Mouse (Mus musculus): ENCODE results near the gene Map3k10. TPM values are rescaled to one million over a fixed set of nuclear protein-coding genes. Genes with fewer than 3 reads are reported as not detected.
A peak's percentile ranks its signal among the peaks of the same experiment; 100 is the strongest.

The Map3k10 gene
- polyA plus RNA-seq, 1 experiment from 2014 or later, result 6.8 TPM

DNA sequence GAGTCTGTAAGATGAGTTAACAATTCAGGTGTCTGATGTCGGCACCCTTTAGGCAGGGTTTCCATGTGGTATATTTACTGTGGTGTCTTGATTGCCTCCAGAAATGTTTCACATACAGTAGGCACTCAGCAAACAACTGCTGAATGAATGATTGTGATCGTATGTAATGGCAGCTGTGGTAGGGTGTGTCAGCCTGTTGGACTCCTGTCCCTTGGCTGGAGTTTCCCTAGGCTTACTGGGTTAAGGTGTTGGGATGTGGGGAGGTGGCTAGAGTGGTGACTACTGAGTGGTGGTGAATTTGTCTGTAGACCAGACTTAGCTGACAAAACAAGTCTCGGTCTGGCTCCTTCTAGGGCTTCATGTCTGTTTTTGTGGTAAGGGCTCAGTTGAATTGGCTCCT, 64.0 kb downstream of the Map3k10 start:
- H3K9ac ChIP-seq (ENCODE audit: low read length), result no peak overlapping the region
- no peak overlapping the region for H3K4me2 ChIP-seq (ENCODE audit: low read depth, severe bottlenecking)
- no peaks in the 10 kb centered on the region for H3K9me3 ChIP-seq (ENCODE audit: control insufficient read depth, low read length)
- ATAC-seq (ENCODE audit: insufficient number of reproducible peaks, low FRiP score, low TSS enrichment, low read depth), result no peak
- no peaks in the 10 kb centered on the region for H3K27me3 ChIP-seq (ENCODE audit: control insufficient read depth, insufficient read depth, low read length)
- DNase-seq (ENCODE audit: low spot score), result no peak
- peaks cover 8% of the 10 kb centered on the region for H3K36me3 ChIP-seq (ENCODE audit: control insufficient read depth, insufficient read depth, low read length)
- no peak overlapping the region for H3K27ac ChIP-seq (replicated peaks; ENCODE audit: low read depth, low read length)
- H3K4me1 ChIP-seq (ENCODE audit: control insufficient read depth, insufficient read depth, low read length), result peaks cover 12% of the 10 kb centered on the region
- 94% methylated on average over 3 of the region's 3 CpGs for WGBS
- H3K4me3 ChIP-seq (ENCODE audit: low read depth, low read length), result no peak overlapping the region

DNA sequence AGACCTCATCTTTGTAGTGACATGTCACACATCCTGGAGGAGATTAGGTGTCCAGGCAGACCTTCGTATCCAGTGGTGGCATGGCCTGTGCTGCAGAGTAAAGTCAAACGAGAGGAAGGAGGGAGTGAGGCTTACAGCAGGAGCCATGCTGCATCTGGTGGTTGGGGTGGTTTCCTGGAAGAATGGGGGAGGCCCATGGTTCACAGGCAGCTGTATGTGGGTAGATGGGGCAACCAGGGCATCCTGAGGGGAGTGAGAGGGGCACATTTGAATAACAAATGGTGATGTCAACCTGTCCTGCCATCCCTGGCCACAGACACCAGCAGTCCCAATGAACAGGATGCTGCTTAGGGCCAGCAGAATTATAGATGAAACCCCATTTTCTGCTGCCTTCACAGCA, 64.7 kb downstream of the Map3k10 start:
- ATAC-seq (ENCODE audit: insufficient number of reproducible peaks, low FRiP score, low TSS enrichment, low read depth) (no peak), DNase-seq (ENCODE audit: low spot score) (no peak)
- Histone ChIP-seq H3K9ac (ENCODE audit: low read length) (no peak overlapping the region), H3K4me2 (ENCODE audit: low read depth, severe bottlenecking) (no peak overlapping the region), H3K4me1 (ENCODE audit: control insufficient read depth, insufficient read depth, low read length) (peaks cover 12% of the 10 kb centered on the region), H3K9me3 (ENCODE audit: control insufficient read depth, low read length) (no peaks in the 10 kb centered on the region), H3K27me3 (ENCODE audit: control insufficient read depth, insufficient read depth, low read length) (no peaks in the 10 kb centered on the region), H3K36me3 (ENCODE audit: control insufficient read depth, insufficient read depth, low read length) (peaks cover 8% of the 10 kb centered on the region), H3K4me3 (ENCODE audit: low read depth, low read length) (no peak overlapping the region), H3K27ac (replicated peaks; ENCODE audit: low read depth, low read length) (no peak overlapping the region)
- 84% methylated on average over 2 of the region's 2 CpGs for WGBS

DNA sequence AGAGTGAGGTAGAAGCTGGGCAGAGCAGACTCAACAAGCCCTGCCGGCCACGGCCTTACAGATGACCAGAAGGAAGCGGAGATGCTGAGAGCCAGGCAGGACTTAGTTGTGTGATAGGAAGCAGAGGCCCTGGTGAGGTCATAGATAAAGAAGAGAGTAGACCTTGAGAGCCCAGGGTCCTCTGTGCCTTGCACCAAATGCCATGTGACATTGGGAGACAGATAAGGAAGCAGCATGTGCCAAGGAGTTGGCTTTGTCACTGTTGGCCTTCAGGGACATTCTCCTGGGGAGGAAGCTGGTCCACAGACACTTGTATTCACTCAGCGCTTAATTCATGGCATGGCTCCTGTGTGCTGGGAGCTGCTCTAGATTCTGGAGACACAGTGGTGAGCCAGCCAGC, 65.1 kb downstream of the Map3k10 start:
- Histone ChIP-seq H3K36me3 (ENCODE audit: control insufficient read depth, insufficient read depth, low read length) (peaks cover 8% of the 10 kb centered on the region), H3K27ac (replicated peaks; ENCODE audit: low read depth, low read length) (no peak overlapping the region), H3K9ac (ENCODE audit: low read length) (no peak overlapping the region), H3K4me2 (ENCODE audit: low read depth, severe bottlenecking) (no peak overlapping the region), H3K27me3 (ENCODE audit: control insufficient read depth, insufficient read depth, low read length) (no peaks in the 10 kb centered on the region), H3K4me3 (ENCODE audit: low read depth, low read length) (no peak overlapping the region), H3K9me3 (ENCODE audit: control insufficient read depth, low read length) (no peaks in the 10 kb centered on the region), H3K4me1 (ENCODE audit: control insufficient read depth, insufficient read depth, low read length) (peaks cover 12% of the 10 kb centered on the region)
- ATAC-seq (ENCODE audit: insufficient number of reproducible peaks, low FRiP score, low TSS enrichment, low read depth) (no peak), DNase-seq (ENCODE audit: low spot score) (no peak)
- 94% methylated on average over 4 of the region's 4 CpGs for WGBS

DNA sequence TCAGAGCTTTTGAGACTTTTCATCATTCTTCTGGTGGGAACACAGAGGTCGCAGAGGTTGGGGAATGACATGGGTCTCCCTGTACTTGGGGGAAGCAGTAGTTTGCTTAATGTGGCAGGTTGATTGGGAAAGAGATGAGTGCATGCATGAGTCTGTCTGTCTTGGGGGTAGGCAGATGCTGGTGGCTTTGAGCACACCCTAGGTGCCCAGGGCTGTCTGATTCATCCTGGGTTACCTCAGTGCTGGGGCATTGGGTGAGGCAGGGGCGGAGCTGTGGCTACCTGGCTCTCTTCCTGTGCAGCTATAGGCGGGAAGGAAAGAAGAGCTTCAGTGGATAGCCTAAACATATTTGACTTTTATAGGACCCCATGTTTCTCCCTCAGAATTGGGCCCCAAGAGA, 66.3 kb downstream of the Map3k10 start:
- peaks cover 8% of the 10 kb centered on the region for H3K36me3 ChIP-seq (ENCODE audit: control insufficient read depth, insufficient read depth, low read length)
- H3K27me3 ChIP-seq (ENCODE audit: control insufficient read depth, insufficient read depth, low read length), result no peaks in the 10 kb centered on the region
- H3K9ac ChIP-seq (ENCODE audit: low read length), result no peak overlapping the region
- peaks cover 12% of the 10 kb centered on the region for H3K4me1 ChIP-seq (ENCODE audit: control insufficient read depth, insufficient read depth, low read length)
- DNase-seq (ENCODE audit: low spot score) (no peak), ATAC-seq (ENCODE audit: insufficient number of reproducible peaks, low FRiP score, low TSS enrichment, low read depth) (no peak)
- 87% methylated on average over 3 of the region's 3 CpGs for WGBS
- no peak overlapping the region for H3K4me2 ChIP-seq (ENCODE audit: low read depth, severe bottlenecking)
- H3K9me3 ChIP-seq (ENCODE audit: control insufficient read depth, low read length), result no peaks in the 10 kb centered on the region
- no peak overlapping the region for H3K4me3 ChIP-seq (ENCODE audit: low read depth, low read length)
- H3K27ac ChIP-seq (replicated peaks; ENCODE audit: low read depth, low read length), result no peak overlapping the region

DNA sequence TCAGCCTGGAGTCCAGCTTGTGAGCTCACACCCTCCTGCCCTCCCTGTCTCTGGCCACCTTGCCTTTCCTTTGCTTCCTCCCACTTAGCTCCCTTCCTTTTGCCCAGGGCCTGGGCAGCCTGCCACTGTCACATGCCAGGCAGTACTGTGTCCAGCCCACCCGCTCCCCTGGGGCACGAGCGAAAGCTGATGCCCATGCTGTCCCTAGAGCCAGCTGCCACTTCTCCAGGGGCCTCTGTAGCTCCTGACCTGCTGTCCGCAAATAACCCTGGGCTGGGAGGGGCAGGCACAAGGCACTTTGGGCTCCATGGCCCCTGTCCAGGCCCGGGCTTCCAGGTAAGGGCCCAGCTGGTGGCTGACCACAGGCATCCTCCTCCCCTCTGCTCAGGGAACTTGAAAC, 66.8 kb downstream of the Map3k10 start:
- Histone ChIP-seq H3K27ac (replicated peaks; ENCODE audit: low read depth, low read length) (no peak overlapping the region), H3K4me2 (ENCODE audit: low read depth, severe bottlenecking) (no peak overlapping the region), H3K4me1 (ENCODE audit: control insufficient read depth, insufficient read depth, low read length) (peaks cover 12% of the 10 kb centered on the region), H3K36me3 (ENCODE audit: control insufficient read depth, insufficient read depth, low read length) (peaks cover 8% of the 10 kb centered on the region), H3K4me3 (ENCODE audit: low read depth, low read length) (no peak overlapping the region), H3K9me3 (ENCODE audit: control insufficient read depth, low read length) (no peaks in the 10 kb centered on the region), H3K9ac (ENCODE audit: low read length) (no peak overlapping the region), H3K27me3 (ENCODE audit: control insufficient read depth, insufficient read depth, low read length) (no peaks in the 10 kb centered on the region)
- WGBS, result 74% methylated on average over 5 of the region's 5 CpGs
- no peak for DNase-seq (ENCODE audit: low spot score)
- no peak for ATAC-seq (ENCODE audit: insufficient number of reproducible peaks, low FRiP score, low TSS enrichment, low read depth)

DNA sequence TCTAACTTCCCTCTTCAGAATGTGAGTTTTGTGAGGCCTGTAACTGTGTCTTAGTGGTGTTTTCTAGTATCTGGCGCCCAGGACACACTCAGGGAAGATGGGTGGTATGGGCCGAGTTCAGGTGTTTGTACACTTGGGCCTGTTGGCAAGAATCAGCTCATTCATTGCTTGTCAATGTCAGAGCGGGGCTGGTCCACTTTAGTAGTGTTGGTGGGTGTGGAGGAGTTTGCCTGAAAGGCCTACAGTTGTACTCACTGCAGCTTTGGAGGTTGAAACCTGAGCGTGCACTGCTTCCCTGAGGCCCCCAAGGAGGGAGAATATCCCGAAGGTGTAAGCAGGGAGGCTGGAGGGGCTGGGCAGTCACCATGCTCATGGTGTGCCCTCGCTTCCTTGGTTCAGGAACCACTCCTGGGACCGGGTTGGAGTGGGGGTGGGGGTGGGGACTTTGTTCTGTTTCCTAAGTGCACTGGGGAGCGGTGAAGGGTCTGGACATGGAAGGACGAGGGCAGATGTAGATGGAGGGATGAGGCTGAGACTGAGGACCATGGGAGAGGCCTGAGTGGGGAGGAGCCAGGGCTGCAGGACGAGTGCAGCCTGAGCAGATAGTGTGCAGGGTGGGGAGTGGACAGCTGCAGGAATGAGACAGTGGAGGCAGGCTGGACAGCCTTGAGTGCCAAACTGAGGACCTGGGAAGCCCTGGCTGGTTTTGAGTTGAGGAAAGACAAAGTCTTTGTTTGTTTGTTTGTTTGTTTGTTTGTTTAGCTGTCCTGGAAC, 67.7 kb downstream of the Map3k10 start:
- H3K27ac ChIP-seq (replicated peaks; ENCODE audit: low read depth, low read length), result 0 out of 2 replicates have a peak overlapping the region, but pooled peaks have one; percentile 36
- H3K27me3 ChIP-seq (ENCODE audit: control insufficient read depth, insufficient read depth, low read length), result no peaks in the 10 kb centered on the region
- 55% methylated on average over 10 of the region's 10 CpGs for WGBS
- DNase-seq (ENCODE audit: low spot score) (no peak), ATAC-seq (ENCODE audit: insufficient number of reproducible peaks, low FRiP score, low TSS enrichment, low read depth) (no peak)
- peaks cover 8% of the 10 kb centered on the region for H3K36me3 ChIP-seq (ENCODE audit: control insufficient read depth, insufficient read depth, low read length)
- no peaks in the 10 kb centered on the region for H3K9me3 ChIP-seq (ENCODE audit: control insufficient read depth, low read length)
- no peak overlapping the region for H3K9ac ChIP-seq (ENCODE audit: low read length)
- H3K4me1 ChIP-seq (ENCODE audit: control insufficient read depth, insufficient read depth, low read length), result peaks cover 12% of the 10 kb centered on the region
- H3K4me3 ChIP-seq (ENCODE audit: low read depth, low read length), result no peak overlapping the region
- 0 out of 2 replicates have a peak overlapping the region, but pooled peaks have one; percentile 14 for H3K4me2 ChIP-seq (ENCODE audit: low read depth, severe bottlenecking)

Other genes with a start within 250 kb of the Map3k10 start
- gene Sptbn4, start 226.9 kb downstream of the Map3k10 start, polyA plus RNA-seq (2014; fragmentation: Nextera tagmentation; extraction: Ambion mirVana), result 0.15 and 0.27 TPM in 2 replicates
- gene Blvrb, start 226.6 kb downstream of the Map3k10 start, polyA plus RNA-seq (2014; fragmentation: Nextera tagmentation; extraction: Ambion mirVana), result 29.0 and 30.5 TPM in 2 replicates
- gene Sertad3, start 200.8 kb downstream of the Map3k10 start, polyA plus RNA-seq (2014; fragmentation: Nextera tagmentation; extraction: Ambion mirVana), result 25.9 and 29.3 TPM in 2 replicates
- 29.0 and 31.5 TPM in 2 replicates for gene Sertad1, start 187.7 kb downstream of the Map3k10 start, polyA plus RNA-seq (2014; fragmentation: Nextera tagmentation; extraction: Ambion mirVana)
- 1.5 and 2.1 TPM in 2 replicates for gene Prx, start 175.3 kb downstream of the Map3k10 start, polyA plus RNA-seq (2014; fragmentation: Nextera tagmentation; extraction: Ambion mirVana)
- 0.45 and 0.72 TPM in 2 replicates for gene Hipk4, start 151.3 kb downstream of the Map3k10 start, polyA plus RNA-seq (2014; fragmentation: Nextera tagmentation; extraction: Ambion mirVana)
- 49.1 and 53.2 TPM in 2 replicates for gene Pld3, start 121.4 kb downstream of the Map3k10 start, polyA plus RNA-seq (2014; fragmentation: Nextera tagmentation; extraction: Ambion mirVana)
- gene 2310022A10Rik, start 121.4 kb downstream of the Map3k10 start, polyA plus RNA-seq (2014; fragmentation: Nextera tagmentation; extraction: Ambion mirVana), result 32.1 and 32.4 TPM in 2 replicates
- gene Akt2, start 83.0 kb downstream of the Map3k10 start, polyA plus RNA-seq (2014; fragmentation: Nextera tagmentation; extraction: Ambion mirVana), result 83.9 and 85.7 TPM in 2 replicates
- 0.15 and 0.34 TPM in 2 replicates for gene Ttc9b, start 20.7 kb downstream of the Map3k10 start, polyA plus RNA-seq (2014; fragmentation: Nextera tagmentation; extraction: Ambion mirVana)
- gene Zfp607b, start 14.7 kb upstream of the Map3k10 start, polyA plus RNA-seq (2014; fragmentation: Nextera tagmentation; extraction: Ambion mirVana), result 2.8 and 3.1 TPM in 2 replicates
- gene Zfp60, start 56.8 kb upstream of the Map3k10 start, polyA plus RNA-seq (2014; fragmentation: Nextera tagmentation; extraction: Ambion mirVana), result 45.6 and 49.9 TPM in 2 replicates
- gene Zfp626, start 132.6 kb upstream of the Map3k10 start, polyA plus RNA-seq (2014; fragmentation: Nextera tagmentation; extraction: Ambion mirVana), result 2.5 and 2.7 TPM in 2 replicates
- 10.1 and 12.0 TPM in 2 replicates for gene Zfp59, start 164.0 kb upstream of the Map3k10 start, polyA plus RNA-seq (2014; fragmentation: Nextera tagmentation; extraction: Ambion mirVana)
- gene Zfp607a, start 182.9 kb upstream of the Map3k10 start, polyA plus RNA-seq (2014; fragmentation: Nextera tagmentation; extraction: Ambion mirVana), result 3.6 and 4.4 TPM in 2 replicates